Mouse (Mus musculus): ENCODE results near the gene Cope.

Cope gene

DNA sequence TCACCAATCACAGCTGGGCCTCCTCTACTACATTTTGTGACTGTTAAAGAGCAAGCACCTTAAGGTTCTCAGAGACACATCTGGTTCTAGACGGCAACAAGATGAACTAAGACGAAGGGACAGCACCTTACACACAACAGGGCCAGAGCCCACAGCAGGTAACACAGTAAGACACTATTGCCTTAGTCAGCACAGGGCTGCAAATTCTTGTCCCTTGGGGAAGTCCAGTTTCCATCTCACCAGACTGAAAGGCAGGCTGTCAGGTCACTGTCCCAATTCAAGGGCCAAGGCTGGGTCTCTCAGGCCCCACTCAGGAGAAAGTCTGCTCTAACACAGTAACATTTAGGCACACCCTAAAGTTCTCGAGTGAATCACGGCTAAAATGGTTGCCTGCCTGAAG is 45.1 kb downstream of the Cope start:
- DNase-seq (ENCODE audit: low read depth, low spot score), result no peak

DNA sequence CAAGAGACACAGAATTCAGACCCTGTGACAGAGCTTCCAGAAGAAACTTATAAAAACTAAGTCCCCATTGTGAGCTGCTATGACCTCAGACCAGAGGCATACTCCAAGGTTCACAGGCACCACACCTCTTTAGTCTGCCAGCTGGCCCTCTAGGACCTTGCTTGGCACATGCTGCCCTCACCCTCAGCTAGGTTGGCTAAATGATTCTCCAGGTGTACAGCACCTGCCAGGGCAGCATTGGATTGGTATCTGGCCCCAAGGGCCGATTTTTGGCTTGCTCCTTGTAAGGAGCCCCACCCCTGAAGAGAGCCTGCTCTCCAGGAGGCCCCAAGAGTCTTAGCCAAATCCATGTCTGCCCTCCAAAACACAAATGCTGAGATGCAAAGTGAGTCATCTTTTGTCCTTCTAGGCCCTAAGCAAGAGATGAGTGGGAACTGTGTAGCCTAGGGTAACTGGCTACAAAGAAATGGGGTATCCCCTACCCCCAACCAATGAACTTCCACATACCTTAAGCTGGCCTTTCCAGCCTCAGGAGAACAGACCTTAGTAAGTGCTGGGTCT is 45.6 kb downstream of the Cope start:
- DNase-seq (ENCODE audit: low read depth, low spot score), result no peak

DNA sequence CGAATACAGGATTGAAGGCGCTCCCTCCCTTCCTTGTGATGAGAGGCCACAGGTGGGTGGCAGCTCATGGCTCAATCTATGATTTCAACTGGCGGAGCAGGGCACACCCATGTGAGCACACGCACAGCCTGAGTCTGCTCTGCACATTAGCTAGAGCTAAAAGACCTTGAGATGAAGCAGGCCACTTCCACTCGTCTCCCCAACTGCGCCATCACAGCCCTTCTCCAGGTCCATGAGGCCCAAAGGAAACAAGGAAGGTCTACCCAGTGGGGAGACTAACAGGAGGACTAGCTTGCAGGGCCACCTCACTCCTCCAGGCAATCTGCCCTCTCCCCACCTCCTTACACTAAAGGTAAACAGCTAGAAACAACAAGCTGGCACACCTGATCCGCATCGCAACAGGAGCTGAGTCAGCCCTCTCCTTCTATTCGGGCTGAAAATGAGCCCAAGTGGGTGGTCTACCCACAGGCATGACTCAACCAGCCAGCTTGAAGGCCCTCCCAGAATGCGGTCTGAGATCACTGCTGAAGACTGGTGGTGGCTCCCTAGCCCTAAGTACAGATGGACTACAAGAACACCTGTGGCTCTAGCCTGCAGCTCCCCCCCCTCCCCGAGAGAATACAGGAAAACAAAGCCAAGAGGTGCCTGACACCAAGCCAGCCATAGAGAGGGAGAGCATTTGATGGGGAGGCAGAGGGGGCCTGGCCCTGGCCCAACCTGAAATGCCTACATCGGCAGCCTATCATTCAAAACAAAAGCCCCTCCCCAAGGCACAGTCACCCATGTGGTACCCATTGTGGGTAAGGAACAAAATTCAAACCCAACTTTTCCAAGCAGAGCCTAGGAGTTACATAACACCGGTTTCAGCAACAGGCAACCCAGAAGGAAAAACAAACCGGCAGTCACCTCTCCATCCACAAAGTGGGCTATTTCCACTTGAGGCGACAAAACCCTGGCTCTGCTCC is 49.0 kb downstream of the Cope start:
- DNase-seq (ENCODE audit: low read depth, low spot score), result no peak

DNA sequence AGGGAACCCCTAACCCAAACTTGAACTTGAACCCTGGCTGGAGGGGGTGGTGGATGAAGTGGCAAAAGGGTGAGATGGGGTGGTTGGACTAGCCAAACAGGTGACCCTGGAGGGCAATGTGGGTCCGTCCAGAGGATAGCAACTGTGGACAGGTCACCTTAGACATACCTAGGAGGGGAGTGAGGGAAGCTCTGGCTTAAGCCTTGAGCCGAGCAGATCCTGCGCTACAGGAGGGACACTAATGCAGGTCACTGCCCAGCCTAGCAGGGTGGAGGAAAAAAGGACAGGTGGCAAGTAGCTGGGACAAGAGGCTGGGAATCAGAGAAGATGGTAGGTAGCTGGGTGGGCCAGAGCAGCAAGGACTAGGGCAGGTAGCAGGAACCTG is 49.7 kb downstream of the Cope start:
- DNase-seq (ENCODE audit: low read depth, low spot score), result no peak

- no peak for DNase-seq (ENCODE audit: low read depth, low spot score)
These were observed 50.4 kb downstream of the Cope start for GRCm38 (mm10) chr8:70352657-70353151.

DNA sequence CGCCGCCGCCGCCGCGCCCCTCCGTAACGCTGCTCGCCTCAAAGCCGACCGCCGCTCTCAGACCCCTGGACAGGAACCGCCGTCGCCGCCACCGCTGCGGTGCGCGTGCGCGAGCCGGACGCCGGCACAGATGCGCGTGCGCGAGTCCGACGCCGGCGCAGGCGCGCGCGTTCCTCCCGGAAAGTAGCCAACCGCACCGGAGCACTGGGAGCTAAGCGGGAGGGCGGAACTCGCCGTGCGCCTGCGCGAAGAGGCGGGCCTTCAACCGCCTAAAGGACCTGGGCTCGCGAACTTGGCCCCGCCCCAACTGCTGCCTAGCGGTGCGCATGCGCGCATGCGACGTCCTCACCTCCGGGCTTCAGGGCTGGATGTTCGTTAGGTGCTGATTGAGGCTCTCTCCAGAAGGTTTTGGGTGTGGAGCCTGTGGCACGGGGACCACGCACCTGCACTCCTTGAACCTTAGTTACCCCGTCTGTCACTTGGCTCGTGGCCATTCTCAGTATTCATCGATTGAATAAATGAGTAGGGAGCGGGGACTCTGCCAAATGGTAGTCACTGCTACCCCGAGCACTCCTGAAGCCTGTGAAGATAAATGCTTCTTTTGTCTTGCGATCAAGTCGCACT is 51.0 kb downstream of the Cope start, which contains the start of gene Upf1:
Upf1 (minus strand) TSS at position 85 of the 624 bp plus-strand sequence.
- peak; percentile 98 for DNase-seq (ENCODE audit: low read depth, low spot score)

DNA sequence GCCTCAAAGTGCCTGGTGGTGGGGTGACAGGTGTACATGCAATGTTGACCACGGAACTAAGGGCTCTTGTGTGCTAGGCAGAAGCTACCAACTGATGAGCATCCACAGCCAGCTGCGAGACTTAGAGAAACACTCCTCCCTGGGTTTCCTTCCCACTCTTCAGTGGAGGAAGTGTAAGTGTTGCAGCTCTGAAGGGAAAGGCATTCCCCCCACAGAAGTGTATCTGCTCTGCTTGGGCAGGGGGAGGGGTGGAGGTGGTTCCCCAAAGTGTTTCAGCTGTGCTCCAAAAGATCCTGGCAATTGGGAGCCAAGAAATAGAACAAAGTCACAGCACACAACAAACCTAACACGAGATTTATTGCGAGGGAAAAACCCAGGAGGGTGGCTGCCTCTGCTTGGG is 51.7 kb downstream of the Cope start:
- DNase-seq (ENCODE audit: low read depth, low spot score), result no peak

DNA sequence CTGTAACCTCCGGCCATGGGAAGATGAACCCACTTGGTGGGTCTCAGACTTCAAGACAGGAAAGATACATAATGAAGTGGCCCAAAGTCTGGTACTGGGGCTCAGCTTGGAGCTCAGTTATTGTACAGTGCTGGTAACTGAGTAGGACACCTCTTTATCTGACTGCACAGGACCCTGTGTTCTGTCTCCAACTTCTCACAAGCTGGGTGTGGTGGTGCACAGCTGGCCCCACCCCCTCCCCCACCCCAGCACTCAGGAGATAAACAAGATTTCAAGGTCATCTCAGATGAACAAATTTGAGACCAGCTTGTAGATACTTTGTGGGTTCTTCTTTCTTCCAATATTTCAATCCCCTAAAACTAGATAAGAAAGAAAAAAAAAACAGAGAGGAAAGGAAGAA is 53.8 kb downstream of the Cope start:
- no peak for DNase-seq (ENCODE audit: low read depth, low spot score)

- DNase-seq (ENCODE audit: low read depth, low spot score), result no peak
These were observed 57.1 kb downstream of the Cope start for GRCm38 (mm10) chr8:70359411-70359810.

GRCm38 (mm10) chr8:70360769-70361168 is 58.5 kb downstream of the Cope start:
- DNase-seq (ENCODE audit: low read depth, low spot score), result peak; percentile 86

GRCm38 (mm10) chr8:70361484-70362032 is 59.2 kb downstream of the Cope start:
- no peak for DNase-seq (ENCODE audit: low read depth, low spot score)
